Mouse (Mus musculus): ENCODE data around the gene Sipa1l2. TPM values are rescaled to one million over a fixed set of nuclear protein-coding genes. Genes with fewer than 3 reads are reported as not detected.
A peak's percentile ranks its signal among the peaks of the same experiment; 100 is the strongest.
"Not testable (repeated sequence)": the region's sequence is repeated elsewhere in the genome, so short reads cannot be mapped to it uniquely, and the experiment has no call there.

The Sipa1l2 gene
- polyA plus RNA-seq, 1 experiment from 2014 or later, result 3.4 TPM

GRCm38 (mm10) chr8:125539056-125540013, 30.3 kb downstream of the Sipa1l2 start:
- no peak for DNase-seq (ENCODE audit: low spot score)

GRCm38 (mm10) chr8:125538265-125538664, 31.3 kb downstream of the Sipa1l2 start:
- DNase-seq (ENCODE audit: low spot score), result no peak

GRCm38 (mm10) chr8:125533709-125534108, 35.9 kb downstream of the Sipa1l2 start:
- no peak for DNase-seq (ENCODE audit: low spot score)

DNA sequence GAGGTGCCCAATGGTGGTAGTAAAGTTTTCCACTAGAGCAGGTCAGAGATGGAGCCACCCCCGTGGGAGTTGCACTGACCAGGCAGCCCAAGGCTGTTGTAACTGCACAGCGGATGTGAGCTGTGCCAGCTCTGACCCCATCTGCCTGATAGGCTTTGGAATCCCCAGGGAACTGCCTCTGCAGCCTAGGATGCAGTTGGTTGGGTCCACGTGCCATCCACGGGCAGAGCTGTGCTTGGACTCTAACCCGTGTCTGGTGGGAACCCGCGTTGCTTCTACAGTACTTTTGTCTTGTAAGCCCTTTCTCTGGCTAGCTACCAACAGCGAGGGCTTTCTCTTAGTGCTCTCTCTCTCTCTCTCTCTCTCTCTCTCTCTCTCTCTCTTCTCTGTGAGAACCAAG, 36.7 kb downstream of the Sipa1l2 start:
- no peak for DNase-seq (ENCODE audit: low spot score)

DNA sequence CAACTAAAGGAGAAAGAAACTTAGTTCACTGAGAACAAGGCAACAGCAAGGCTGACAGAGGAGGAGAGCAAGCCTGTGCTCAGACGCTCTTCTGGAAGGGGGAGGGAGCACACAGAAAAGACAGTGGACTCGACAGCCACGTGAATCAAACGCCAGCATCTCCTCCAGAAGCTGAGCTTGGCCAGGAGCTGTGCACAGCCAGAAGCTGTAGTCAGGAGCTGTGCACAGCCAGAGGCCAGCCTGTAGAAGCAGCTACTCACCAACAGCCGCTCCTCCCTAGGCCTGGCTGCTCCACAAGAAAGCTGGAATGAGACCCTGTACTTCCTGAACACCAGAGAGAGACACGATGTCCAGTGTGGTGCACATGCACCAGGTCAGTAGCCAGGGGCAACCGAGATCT, 37.4 kb downstream of the Sipa1l2 start:
- no peak for DNase-seq (ENCODE audit: low spot score)

- peak; percentile 53 for DNase-seq (ENCODE audit: low spot score)
Observed at GRCm38 (mm10) chr8:125531640-125532039, 38.0 kb downstream of the Sipa1l2 start.

GRCm38 (mm10) chr8:125531088-125531438, 38.5 kb downstream of the Sipa1l2 start:
- no peak for DNase-seq (ENCODE audit: low spot score)

DNA sequence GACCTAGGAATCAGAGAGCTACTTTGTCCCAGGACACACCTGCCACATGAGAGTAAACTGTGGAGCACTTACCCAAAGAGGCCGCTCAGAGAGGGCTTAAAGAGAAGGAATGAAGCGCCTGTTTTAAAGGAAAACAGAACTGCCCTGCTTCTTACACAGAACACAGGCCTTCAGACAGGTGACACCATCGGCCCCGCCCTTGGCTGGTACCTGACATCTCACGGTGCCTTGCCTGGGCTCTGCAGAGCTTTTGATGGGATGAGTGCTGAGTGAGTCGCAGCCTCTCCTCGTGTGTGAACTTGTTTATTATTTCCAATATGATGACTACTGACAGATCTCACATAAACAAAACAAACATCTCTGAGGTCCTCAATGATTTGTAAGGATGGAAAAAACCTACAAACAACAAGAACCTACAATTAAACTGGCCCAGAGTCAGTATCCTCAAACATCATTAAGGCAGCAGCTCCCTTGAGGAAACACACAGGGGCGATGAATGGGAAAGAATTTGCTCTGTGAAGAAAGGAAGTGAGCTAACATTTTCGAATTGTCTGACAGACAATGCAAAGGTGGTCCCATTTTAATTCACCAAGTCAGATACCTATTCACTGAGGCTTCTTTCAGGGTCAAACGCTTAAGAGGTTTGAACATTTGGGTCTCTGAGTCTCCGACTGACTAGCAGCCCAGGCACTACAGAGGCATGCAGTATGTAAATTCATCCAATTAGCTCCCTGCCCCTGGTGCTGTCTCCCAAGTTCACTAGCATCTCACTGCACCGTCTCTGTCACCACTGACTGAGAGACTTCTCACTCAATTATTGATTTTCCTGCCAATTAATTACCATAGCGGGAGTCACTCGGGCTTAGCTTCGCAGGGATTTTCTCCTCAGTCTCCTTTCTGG, 39.2 kb downstream of the Sipa1l2 start:
- no peak for DNase-seq (ENCODE audit: low spot score)

DNA sequence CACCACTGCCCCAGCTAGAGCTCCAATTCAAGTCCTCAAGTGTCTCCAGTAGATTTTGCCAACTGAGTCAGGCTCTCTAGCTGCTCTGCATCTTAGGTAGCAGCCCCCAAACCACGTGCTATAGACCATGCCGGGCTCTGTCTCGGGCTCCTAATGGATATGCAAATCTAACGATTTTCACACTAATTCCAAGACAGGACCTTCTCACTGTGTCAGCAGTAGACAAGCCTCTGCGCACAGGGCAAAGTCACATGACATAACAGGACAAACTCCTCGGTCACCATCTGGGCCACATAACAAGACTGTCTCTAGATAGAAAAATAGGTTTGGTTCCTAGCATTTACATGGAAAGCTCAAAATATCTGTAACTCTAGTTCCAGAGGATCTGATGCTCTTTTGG, 40.6 kb downstream of the Sipa1l2 start:
- DNase-seq (ENCODE audit: low spot score), result no peak

DNA sequence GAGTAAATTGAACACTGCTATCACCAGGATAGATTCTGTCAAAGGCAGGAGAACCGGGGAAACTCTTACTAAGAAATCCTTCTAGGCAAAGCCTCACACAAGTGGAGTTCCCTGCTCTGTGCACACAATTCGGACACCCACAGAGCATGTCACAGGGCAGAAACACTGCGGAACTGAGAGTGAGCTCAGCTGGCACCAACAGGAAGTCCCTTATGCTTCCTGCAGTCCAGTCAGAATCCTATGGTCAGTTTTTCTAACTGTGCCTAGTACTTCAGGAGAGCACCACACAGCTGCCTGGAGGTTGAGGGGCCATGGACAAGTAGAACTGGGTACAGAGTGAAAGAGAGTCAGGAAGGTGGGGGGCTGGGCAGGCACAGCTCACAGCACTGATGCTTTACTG, 41.7 kb downstream of the Sipa1l2 start:
- DNase-seq (ENCODE audit: low spot score), result no peak

DNA sequence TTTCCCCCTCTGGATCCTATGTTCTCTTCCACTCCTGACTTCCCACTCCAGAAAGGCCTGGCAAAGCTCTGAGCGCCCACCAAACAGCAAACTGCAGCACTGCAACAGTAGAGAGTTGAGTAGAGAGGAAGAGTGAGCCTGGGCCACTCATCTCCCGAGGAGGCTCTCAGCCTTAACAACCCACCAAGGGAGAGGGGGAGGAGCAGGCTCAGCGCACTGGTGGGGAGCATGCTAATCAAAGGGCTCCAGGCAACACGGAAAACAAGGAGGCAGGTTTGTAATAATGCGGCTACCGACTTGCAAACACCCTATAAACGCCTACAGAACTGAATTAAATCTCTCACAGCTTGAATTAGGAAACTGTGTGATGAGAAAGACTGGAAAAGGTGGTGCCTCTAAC, 42.6 kb downstream of the Sipa1l2 start:
- DNase-seq (ENCODE audit: low spot score), result no peak

DNA sequence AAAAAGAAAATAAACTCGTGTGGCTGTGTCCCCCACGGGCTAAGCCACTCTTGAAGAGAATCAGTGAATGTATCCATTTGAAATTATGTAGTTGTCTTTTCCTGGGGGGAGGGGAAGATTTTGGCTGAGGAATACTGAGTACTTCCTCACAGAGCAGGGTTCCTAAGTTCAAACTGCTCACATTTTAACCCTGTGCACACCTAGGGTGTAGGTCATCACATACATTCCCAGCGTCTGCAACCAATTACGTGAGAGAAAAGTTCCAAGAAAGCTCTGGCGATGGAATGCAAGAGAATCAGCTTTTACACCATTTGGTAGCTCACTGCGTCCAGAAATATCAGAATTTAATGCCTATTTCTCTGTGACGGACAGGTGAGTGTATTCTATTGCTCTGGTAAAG, 43.0 kb downstream of the Sipa1l2 start:
- no peak for DNase-seq (ENCODE audit: low spot score)

DNA sequence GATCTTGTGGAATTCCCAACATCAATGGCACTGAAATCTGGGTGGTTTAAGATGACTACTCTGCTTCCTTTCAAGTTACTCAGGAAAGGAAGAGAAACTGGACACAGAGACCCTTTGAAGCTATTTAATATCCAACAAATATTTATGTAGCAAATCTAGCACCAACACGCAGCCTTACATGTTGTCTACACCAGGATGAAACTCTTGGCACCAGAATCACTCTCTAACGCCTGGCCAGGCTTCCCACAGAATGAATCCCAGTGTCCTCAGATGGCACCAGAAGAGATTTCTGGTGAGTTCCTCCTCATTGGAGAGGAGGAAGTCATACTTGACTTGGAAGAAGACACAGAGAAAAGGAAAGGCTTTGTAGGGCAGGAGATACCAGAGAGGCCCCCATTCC, 45.1 kb downstream of the Sipa1l2 start:
- DNase-seq (ENCODE audit: low spot score), result no peak

GRCm38 (mm10) chr8:125523213-125523612, 46.4 kb downstream of the Sipa1l2 start:
- peak; percentile 50 for DNase-seq (ENCODE audit: low spot score)

DNA sequence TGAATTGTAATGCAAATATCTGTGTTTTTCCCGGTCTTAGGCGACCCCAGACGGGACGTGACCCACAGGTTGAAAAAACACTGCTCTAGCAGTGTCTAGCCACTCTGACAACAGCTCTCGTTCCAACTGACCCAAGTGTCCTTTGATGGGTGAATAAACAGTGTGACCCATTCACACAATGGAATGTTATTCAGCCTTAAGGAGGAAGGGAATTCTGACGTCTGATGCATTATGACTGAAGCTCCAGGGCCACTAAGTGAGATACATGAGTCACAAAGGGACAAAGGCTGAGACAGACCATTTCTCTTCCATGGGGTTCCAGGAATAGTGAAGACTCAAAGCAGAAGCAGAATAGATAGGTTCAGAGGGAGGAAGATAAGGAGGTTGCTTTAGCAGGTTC, 47.5 kb downstream of the Sipa1l2 start:
- DNase-seq (ENCODE audit: low spot score), result no peak

GRCm38 (mm10) chr8:125521087-125521486, 48.5 kb downstream of the Sipa1l2 start:
- no peak for DNase-seq (ENCODE audit: low spot score)

DNA sequence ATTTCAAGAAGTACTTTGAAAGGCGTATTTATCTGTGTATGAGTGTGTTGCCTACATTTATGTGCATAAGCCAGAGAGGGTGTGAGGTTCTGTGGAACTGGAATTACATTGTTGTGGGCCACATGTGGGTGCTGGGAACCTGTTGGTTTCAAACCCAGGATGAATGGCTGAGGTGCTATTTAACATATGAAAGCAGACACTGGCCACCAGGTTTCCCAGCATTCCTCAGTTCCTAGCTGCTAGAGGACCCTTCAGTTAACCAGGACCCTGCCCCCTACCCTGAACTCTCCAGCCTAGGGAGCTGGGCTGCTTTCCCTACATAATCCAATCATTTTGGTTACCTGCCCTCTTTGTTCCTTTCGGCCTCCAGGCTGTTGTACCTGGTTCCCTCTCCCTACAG, 49.3 kb downstream of the Sipa1l2 start:
- DNase-seq (ENCODE audit: low spot score), result not testable (repeated sequence)

DNA sequence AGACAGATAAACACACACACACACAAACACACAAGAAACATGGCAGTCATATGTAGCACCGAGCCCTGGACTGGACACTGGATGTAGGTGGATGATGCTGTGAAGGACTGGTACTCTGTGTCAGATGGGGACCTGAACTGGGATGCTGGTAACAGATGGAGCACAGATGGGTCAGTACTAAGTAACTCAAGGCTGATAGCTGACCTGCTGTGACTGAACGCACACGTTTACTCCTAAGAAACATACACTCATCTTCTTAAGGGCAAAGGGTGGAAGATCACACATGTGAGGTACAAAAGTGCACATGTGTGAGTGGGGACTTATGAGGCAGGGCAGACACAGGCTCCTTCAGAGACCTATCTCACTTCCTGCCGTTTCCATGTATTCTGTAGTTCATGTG, 50.7 kb downstream of the Sipa1l2 start:
- DNase-seq (ENCODE audit: low spot score), result no peak

DNA sequence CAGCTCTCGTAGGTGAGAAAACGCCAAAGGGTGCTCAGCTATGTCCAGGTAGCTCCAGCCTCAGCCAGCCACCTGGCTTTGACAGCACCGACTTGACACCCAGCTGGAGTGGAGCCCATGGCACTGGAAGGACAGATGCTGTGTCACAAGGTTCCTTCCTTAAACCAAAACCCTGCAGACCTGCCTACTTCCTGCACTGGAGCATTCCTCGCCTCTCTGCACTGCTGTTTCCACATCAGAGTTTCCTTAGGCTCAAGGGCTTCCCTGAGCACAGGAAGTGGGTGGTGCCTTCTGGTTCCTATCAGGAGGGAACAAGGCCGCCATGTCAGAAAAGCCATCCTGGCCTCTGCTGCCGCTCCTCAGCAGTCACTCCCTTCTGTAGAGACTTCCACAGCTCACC, 51.3 kb downstream of the Sipa1l2 start:
- peak; percentile 44 for DNase-seq (ENCODE audit: low spot score)

GRCm38 (mm10) chr8:125517397-125517796, 52.2 kb downstream of the Sipa1l2 start:
- DNase-seq (ENCODE audit: low spot score), result no peak

DNA sequence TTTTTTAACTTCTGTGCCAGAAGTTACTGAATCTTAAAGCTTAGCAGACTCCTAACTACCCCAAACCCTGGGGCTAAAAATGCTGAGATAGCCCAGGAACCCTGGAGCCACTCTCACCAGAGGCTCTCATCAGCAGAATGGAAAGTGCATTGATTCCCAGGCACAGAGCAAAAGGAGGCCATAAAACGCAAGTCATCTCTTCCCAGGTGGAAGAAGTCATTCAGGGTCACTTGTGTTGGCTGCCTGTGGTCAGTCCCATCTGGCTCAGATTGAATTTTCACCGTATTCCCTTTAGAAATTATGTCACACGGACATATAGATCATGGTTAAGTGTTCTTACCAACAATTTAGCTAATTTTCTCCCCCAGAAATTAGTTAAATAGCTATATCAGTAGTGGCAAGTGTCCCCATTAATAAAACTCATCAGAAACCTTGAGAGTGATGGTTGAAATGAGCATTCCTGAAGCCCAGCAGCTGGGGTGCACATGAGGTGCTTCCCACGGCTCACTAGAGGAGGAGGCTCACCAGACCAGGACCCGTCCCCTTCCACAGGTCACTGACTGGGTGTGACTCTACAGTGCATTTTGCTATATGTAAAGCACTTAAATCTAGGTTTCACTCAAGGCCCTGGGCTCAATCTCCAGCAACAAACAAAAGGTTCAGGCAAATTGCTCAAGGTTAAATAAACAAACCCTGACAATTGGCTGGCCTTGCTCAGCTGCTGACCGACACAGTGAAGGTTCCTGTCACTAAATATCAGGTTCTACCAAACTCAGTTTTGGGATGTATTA, 53.3 kb downstream of the Sipa1l2 start:
- DNase-seq (ENCODE audit: low spot score), result no peak

Measured in thymus, postnatal 0 days (tissue).